Mouse (Mus musculus) forebrain, embryonic 16.5 days (tissue): ENCODE measurements around the gene Tbk1. TPM values are rescaled to one million over a fixed set of nuclear protein-coding genes. Genes with fewer than 3 reads are reported as not detected.

Experiments
- ATAC-seq: fragments of 200-750 bp; cut with Nextera tagmentation; 2 replicates; pipeline ENCODE4 v1.8.0; 2017; ENCODE audit warnings: mild to moderate bottlenecking, moderate library complexity
- H3K27ac ChIP-seq: fragments of 300-500 bp; sonication (generic); 2 replicates; pipeline ENCODE4 v1.5.1; 2014; ENCODE audit warnings: low read length, control low read depth
- H3K27me3 ChIP-seq: fragments of 300-500 bp; sonication (generic); replicated peaks from 2 replicates; pipeline ENCODE4 v1.6.1; 2014; ENCODE audit warnings: low read length; ENCODE audit not compliant: control insufficient read depth, insufficient read depth
- H3K36me3 ChIP-seq: fragments of 300-500 bp; sonication (generic); 2 replicates; pipeline ENCODE4 v1.6.1; 2014; ENCODE audit not compliant: control insufficient read depth, insufficient read depth
- H3K4me1 ChIP-seq: fragments of 300-500 bp; sonication (generic); replicated peaks from 2 replicates; pipeline ENCODE4 v1.6.1; 2014; ENCODE audit warnings: low read length; ENCODE audit not compliant: control insufficient read depth, insufficient read depth
- H3K4me2 ChIP-seq: fragments of 300-500 bp; sonication (generic); 2 replicates; pipeline ENCODE4 v1.6.1; 2014; ENCODE audit warnings: mild to moderate bottlenecking, low read length, control low read depth
- H3K4me3 ChIP-seq: fragments of 300-500 bp; sonication (generic); replicated peaks from 2 replicates; pipeline ENCODE4 v1.5.1; 2014; ENCODE audit warnings: mild to moderate bottlenecking, low read length, control low read depth
- H3K9ac ChIP-seq: fragments of 300-500 bp; sonication (generic); replicated peaks from 2 replicates; pipeline ENCODE4 v1.6.1; 2014; ENCODE audit warnings: low read depth, low read length, control low read depth
- H3K9me3 ChIP-seq: fragments of 300-500 bp; sonication (generic); 2 replicates; pipeline ENCODE4 v1.6.1; 2016; ENCODE audit warnings: low read length; ENCODE audit not compliant: control insufficient read depth
- WGBS: fragments of 180-500 bp; shearing (Covaris S2); extraction: QIAGEN DNeasy Blood & Tissue Kit; methylation state at CpG from one replicate; pipeline ENCODE4 v1.1.7; 2014; 5-methylcytosine and 5-hydroxymethylcytosine counted together
- polyA plus RNA-seq: library from polyadenylated mRNA; unstranded; fragments of >200 nt; fragmentation: Nextera tagmentation; extraction: Ambion mirVana; gene quantifications from 2 replicates; pipeline ENCODE4 v1.2.1, GENCODE M21; 2015

The Tbk1 gene
- 38.4 and 42.7 TPM in 2 replicates for polyA plus RNA-seq

- Histone ChIP-seq H3K36me3 (peaks cover 11% of the 10 kb centered on the region; the same call in 1 of the 2 replicates), H3K27me3 (no peaks in the 10 kb centered on the region), H3K4me1 (peaks cover 15% of the 10 kb centered on the region), H3K4me2 (peak within 1 kb of the TSS; percentile 94), H3K4me3 (peak within 1 kb of the TSS; percentile 82), H3K9me3 (no peaks in the 10 kb centered on the region), H3K27ac (peak within 1 kb of the TSS; percentile 37; the same call in 1 of the 2 replicates), H3K9ac (peak within 1 kb of the TSS; percentile 90)
- peak; percentile 99 for ATAC-seq
- WGBS, result under 1% methylated on average over 40 of the region's 58 CpGs
These were observed at the start of gene Tbk1 for GRCm38 (mm10) chr10:121586675-121587370. Gene Tbk1 (minus strand): TSS chr10:121586787.

DNA sequence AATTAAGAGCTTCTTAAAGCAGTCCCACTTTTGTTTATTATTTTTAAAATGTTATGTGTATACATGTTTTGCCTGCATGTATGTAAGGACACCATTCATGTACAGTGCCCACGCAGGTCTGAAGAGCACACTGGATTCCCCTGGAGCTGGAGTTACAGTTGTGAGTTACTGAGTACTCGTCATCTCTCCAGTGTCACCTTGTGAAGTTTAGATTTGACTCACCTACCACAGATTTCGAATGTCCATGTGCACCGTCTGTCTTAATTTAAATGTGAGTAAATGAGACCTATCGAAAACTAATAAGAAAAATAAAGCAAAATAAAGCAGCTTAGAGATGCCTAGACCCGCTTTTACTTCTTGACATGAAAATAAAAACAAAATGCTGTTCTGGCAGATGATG lies 49.7 kb upstream of the Tbk1 start:
- Histone ChIP-seq H3K9me3 (no peaks in the 10 kb centered on the region), H3K9ac (no peak overlapping the region), H3K4me1 (peaks cover 4% of the 10 kb centered on the region), H3K4me2 (no peak overlapping the region), H3K36me3 (no peaks in the 10 kb centered on the region), H3K27ac (no peak overlapping the region), H3K4me3 (no peak overlapping the region), H3K27me3 (peaks cover 5% of the 10 kb centered on the region)
- WGBS, result 87% methylated on average over 6 of the region's 6 CpGs
- no peak for ATAC-seq

DNA sequence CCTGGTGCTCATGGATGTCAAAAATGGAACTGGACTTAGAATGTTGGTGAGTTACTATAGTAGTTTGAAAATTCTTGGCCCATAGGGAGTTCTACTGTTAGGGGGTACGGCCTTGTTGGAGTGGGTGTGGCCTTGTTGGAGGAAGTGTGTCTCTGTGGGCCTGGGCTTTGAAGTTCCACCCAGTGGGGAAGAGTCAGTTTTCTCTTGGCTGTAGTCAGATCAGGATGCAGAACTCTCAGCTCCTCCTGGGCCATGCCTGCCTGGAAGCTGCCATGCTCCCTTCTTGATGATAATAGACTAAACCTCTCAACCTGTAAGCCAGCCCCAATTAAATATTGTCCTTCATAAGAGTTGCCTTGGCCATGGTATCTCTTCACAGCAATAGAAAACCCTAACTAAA lies 47.6 kb upstream of the Tbk1 start:
- 88% methylated on average over 1 of the region's 1 CpGs for WGBS
- H3K27me3 ChIP-seq, result no peaks in the 10 kb centered on the region
- ATAC-seq, result no peak

DNA sequence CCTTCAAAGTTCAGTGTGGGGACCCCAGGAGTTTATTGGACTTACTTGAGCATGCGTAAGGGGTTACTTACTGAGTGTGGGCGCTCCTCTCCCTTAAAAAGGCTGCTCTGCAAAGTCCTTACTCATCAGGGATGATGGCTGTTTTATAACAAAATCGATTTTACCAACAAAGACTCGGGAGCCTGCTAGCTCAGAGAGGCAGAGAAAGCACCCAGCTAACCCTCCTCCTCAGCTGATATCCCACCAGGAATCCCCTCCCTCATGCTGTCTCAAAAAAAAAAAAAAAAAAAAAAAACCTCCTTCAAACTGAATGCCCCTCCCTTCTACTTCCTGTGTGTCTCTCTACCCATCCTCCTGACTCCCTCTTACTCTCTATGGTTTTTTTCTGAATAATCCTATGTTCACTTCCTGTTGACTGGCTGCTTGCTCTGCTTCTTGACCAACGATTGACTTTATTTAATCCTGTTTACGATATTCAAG lies 42.0 kb upstream of the Tbk1 start:
- Histone ChIP-seq H3K4me3 (no peak overlapping the region), H3K4me1 (peaks cover 13% of the 10 kb centered on the region), H3K36me3 (no peaks in the 10 kb centered on the region), H3K27me3 (no peaks in the 10 kb centered on the region), H3K9me3 (no peaks in the 10 kb centered on the region), H3K27ac (no peak overlapping the region), H3K4me2 (no peak overlapping the region), H3K9ac (no peak overlapping the region)
- WGBS, result 93% methylated on average over 6 of the region's 6 CpGs
- ATAC-seq, result no peak

More for the DNA sequence above, 47.6 kb upstream of the Tbk1 start:
- Histone ChIP-seq H3K27ac (no peak overlapping the region), H3K4me2 (no peak overlapping the region), H3K4me1 (no peaks in the 10 kb centered on the region), H3K36me3 (no peaks in the 10 kb centered on the region), H3K4me3 (no peak overlapping the region), H3K9me3 (no peaks in the 10 kb centered on the region), H3K9ac (no peak overlapping the region)

GRCm38 (mm10) chr10:121627216-121627852 lies 40.7 kb upstream of the Tbk1 start:
- Histone ChIP-seq H3K9ac (no peak overlapping the region), H3K36me3 (no peaks in the 10 kb centered on the region), H3K9me3 (no peaks in the 10 kb centered on the region), H3K4me3 (no peak overlapping the region), H3K4me1 (peaks cover 13% of the 10 kb centered on the region), H3K27ac (no peak overlapping the region), H3K4me2 (no peak overlapping the region; the same call in 1 of the 2 replicates), H3K27me3 (no peaks in the 10 kb centered on the region)
- no peak for ATAC-seq
- WGBS, result 89% methylated on average over 10 of the region's 10 CpGs

DNA sequence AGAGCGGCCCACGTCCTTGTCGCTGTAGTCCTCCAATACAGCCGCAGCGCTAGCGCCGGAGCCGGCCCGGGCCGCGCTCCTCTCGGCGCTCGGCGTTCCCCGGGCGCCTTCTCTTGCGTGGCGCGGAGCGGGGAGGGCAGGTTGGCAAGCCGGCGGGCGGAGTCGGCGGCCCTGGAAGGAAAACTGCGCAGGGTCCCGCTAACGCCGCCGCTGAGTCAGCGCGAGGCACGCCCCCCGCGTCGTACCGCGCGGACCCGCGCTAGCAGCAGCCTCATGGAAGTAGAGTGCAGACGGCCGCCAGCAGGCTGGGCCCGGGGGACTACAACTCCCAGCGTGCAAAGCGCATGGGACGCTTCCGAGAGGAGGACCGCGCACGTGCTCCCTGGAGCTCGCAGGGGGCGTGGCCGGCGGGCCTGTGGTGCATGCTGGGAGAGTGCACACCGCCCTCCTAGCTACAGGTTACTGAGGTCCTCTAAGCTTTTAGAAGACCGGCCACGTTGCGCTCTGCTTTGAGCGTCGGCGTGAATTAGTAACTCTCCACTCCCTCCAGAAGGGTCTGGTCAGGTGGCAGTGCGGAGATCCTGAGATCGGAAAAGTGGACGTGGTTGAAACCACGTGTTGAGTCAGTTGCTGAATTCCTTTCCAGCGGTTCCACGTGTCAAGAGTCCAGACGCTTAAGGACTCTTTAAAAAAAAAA lies 39.7 kb upstream of the Tbk1 start, which contains the start of gene Xpot:
Xpot (minus strand) TSS at position 147 of the 697 bp plus-strand sequence.
- under 1% methylated on average over 70 of the region's 70 CpGs for WGBS
- Histone ChIP-seq H3K36me3 (peaks cover 5% of the 10 kb centered on the region; the same call in 1 of the 2 replicates), H3K4me3 (peak within 1 kb of the TSS; percentile 94), H3K4me2 (peak within 1 kb of the TSS; percentile 79), H3K9me3 (no peaks in the 10 kb centered on the region), H3K4me1 (peaks cover 13% of the 10 kb centered on the region), H3K27ac (peak within 1 kb of the TSS; percentile 89), H3K9ac (peak within 1 kb of the TSS; percentile 88), H3K27me3 (no peaks in the 10 kb centered on the region)
- ATAC-seq, result peak; percentile 100

DNA sequence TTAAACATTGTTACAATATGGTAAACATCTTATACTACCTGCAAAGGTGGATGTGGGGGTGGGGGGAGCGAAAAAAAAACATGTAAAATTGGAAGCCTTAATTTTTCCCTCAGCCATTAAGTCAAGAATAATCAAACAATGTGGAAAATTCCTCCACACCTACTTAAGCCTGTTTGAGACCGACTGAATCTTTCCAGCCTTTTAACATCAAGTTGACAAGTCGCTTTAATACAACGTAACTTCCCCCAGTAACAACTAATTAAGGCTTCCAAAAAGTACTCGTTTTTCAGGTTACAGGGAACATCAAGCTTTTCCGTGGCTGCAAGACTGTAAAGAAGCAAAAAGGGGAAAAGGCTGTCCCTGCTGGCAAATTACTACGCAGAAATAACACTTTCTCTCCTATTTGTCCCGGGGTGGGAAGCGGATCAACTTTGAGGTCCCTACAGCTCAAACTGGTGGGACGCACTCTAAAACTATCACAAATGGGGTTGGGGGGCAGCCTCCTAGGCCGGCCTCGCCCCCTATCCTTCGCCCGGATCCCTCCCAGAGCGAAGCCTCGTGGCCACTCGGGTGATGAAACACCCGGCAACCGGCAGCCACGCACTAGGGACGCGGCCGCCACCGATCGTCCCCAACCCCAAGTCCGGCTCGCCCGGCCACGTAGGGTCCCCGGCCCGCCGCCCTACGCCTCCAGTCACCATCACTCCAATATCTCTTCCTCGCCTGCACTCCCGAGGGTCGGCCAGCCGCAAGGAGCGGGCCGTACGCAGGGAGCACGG lies 39.0 kb upstream of the Tbk1 start:
- H3K9ac ChIP-seq, result peak overlapping the region; percentile 88
- H3K9me3 ChIP-seq, result no peaks in the 10 kb centered on the region
- H3K27ac ChIP-seq, result peak overlapping the region; percentile 89
- H3K4me2 ChIP-seq, result peak overlapping the region; percentile 79
- peaks cover 13% of the 10 kb centered on the region for H3K4me1 ChIP-seq
- H3K4me3 ChIP-seq, result peak overlapping the region; percentile 94
- no peaks in the 10 kb centered on the region for H3K27me3 ChIP-seq
- peaks cover 5% of the 10 kb centered on the region; the same call in 1 of the 2 replicates for H3K36me3 ChIP-seq
- no peak for ATAC-seq
- under 1% methylated on average over 39 of the region's 41 CpGs for WGBS

DNA sequence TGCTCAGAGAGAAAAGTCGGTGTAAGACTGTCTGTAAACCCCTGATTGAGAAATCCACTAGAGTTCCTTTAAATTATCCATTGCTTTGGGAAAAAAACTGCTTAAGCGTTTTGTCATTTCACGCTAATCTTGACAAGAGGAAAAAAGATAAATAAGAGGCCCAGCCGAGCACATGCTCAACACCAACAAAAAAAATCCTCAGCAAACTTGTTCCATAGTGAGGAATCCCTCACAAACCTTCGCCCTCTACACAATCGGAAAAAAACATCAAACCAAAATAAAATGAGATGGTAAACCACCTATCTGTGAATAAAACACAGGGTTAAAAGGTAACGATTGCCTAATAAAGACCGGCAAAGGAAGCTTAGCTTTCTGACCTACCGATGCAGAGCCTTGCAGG lies 38.4 kb upstream of the Tbk1 start:
- peak overlapping the region; percentile 88 for H3K9ac ChIP-seq
- H3K36me3 ChIP-seq, result peaks cover 5% of the 10 kb centered on the region; the same call in 1 of the 2 replicates
- H3K4me2 ChIP-seq, result peak overlapping the region; percentile 79
- 11% methylated on average over 9 of the region's 9 CpGs for WGBS
- H3K4me3 ChIP-seq, result peak overlapping the region; percentile 94
- peaks cover 13% of the 10 kb centered on the region for H3K4me1 ChIP-seq
- no peak overlapping the region for H3K27ac ChIP-seq
- no peak for ATAC-seq
- no peaks in the 10 kb centered on the region for H3K27me3 ChIP-seq
- no peaks in the 10 kb centered on the region for H3K9me3 ChIP-seq
